Mouse (Mus musculus) cerebellum, postnatal 4 days (tissue): ENCODE data around the gene Ntan1.
A peak's percentile ranks its signal among the peaks of the same experiment; 100 is the strongest.
"Not testable (repeated sequence)": the region's sequence is repeated elsewhere in the genome, so short reads cannot be mapped to it uniquely, and the experiment has no call there.

Source experiments
- DNase-seq, 2 experiments: peaks; one replicate each; pipeline ENCODE4 v3.0.0; 2022; ENCODE audit warnings: low spot score in 2 of 2, mixed read lengths in 1 of 2

Gene Ntan1

DNA sequence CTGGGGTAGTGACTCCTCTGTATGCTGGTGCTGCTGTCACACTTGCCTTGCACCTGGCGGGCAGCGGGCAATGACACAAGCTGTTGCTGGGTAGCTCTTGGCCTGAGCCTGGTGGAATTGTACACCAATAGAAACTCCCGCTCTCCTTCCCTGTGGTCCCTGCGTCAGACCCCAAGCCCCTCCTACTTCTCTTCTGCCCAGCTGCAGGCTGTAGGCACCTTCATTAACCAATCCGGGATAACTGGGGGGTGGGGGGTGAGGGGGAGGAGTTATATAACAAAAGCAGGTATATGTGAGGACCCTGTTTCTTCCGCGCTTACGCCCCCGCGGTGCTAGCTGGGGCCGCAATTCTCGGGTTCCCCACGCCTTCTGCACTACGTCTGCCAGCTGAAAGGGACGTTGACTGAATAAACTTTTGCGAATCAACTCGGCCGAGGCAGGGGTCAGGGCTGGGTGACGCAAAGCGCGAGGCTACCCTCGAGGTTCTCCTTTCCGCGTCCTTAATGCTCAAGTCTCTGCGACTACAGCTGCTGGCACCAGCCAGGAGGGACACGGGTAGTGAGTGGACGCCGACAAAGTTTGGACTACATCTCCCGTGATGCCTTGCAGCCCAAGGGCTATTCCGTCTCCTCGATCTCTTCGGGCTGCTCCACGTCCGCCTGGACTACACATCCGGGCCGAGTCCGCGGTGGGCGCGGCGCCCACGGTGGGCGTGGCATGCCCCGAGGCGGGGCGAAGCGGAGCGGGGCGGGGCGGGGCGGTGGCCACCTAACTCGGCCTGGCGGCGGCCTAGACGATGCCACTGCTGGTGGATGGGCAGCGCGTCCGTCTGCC is at the start of gene Ntan1:
Gene Ntan1, plus strand, starts transcription at position 286 of the 834 bp plus-strand sequence.
- peak; percentile 90 to 98 for DNase-seq

- not testable (repeated sequence) for DNase-seq
Measured at GRCm38 (mm10) chr16:13771603-13772002, 47.0 kb upstream of the Ntan1 start.

GRCm38 (mm10) chr16:13772051-13772450 is 46.6 kb upstream of the Ntan1 start:
- not testable (repeated sequence) for DNase-seq

GRCm38 (mm10) chr16:13774011-13774410 is 44.6 kb upstream of the Ntan1 start:
- not testable (repeated sequence) for DNase-seq

DNA sequence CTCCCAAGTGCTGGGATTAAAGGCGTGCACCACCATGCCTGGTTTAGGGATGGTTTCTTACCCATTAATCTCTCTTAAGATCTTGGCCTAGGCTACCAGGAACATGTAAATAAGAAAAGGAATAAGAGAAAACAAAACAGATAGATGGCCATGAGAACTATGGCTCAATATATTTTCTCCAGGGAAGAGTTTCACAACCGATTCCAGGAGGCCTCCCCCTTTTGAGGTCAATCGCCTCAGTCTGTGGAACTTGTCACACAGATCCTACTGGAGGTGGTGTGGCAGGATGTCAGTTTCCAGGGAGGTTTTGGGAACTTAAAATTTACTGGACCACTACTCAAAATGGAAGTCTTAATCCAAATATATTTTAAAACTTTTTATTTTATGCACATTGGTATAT is 44.0 kb upstream of the Ntan1 start:
- not testable (repeated sequence) for DNase-seq

DNA sequence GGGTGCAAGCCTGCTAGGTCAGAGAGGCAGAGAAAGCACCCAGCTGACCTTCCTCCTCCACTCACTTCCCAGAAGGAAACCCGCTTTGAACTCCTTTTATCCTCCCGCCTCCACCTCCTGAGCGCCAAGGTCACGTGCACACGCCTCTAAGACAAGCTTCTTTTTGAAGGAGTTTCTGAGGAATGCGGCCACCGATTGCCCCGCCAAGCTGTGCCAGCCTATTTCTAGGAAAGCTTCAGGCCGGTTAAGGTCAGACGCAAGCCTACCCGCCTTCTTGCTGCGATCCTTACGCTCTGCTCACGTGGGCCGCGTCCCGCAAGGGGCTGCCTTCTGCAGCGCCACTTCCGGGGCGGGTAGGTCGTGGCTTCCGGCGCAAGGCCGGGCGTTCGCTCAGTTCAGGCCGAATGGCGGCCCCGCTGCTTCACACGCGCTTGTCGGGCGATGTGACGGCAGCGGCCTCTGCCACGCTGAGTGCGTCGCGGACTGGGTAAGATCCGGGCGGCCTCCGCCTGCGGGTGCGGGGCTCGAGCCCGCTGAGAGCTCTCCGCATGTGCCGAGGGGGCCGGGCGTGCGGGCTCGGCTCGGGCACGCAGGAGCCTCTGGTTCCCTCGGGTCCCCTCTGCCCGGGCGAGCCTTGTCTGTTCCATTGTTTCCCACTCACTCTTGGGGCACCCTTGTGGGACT is 38.1 kb upstream of the Ntan1 start, which contains the start of gene Rrn3:
Gene Rrn3, plus strand, starts transcription at position 356 of the 684 bp plus-strand sequence.
- DNase-seq, result peak; percentile 65 to 85

DNA sequence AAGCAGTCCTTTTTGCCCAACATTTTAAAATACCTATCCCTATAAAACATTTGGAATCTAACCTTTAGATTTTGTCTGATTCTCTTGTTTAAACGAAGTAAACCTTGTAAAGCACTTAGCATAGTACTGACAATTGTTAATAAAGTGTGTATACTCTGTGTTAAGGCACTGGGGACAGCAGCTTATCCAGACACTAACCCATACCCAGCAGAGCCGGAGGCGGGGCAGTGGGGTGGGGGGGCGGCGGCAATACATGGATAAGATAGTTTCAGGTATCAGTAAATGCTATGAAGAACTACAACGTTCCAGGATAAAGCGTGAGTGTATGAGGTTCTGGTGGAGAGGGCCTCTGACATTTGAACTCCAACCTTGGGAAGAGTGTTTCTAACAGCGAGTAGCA is 37.4 kb upstream of the Ntan1 start:
- no peak for DNase-seq

DNA sequence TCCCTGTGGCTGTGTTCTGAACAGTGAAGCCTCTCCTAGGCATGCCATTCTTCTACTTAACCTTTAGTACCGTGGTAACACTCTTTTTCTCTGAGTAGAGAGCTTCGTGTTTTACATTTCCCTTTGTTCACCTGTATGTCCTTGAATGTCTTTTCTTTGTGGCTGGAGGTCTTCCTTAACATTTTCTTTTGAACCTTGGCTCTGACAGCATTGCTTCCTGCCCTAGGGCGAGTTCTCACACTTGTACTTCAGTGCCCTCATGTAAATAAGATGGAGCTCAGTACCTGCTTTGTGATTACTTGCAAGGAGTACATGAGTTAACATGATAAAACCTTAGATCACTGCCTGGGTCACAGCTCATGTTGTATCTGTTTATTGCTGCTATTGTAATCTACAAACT is 32.7 kb upstream of the Ntan1 start:
- no peak for DNase-seq

DNA sequence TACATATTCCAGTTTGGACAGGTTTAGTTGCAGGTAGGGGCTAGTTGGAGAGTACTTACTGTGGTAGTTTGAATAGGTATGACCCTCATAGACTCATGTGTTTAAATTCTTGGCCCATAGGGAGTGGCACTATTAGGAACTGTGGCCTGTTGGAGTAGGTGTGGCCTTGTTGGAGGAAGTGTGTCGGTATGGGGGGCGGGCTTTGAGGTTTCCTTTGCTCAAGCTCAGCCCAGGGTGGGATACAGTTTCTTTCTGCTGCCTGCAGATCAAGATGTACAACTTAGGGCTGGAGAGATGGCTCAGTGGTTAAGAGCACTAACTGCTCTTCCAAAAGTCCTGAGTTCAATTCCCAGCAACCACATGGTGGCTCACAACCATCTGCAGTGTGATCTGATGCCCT is 25.2 kb upstream of the Ntan1 start:
- DNase-seq, result not testable (repeated sequence)

DNA sequence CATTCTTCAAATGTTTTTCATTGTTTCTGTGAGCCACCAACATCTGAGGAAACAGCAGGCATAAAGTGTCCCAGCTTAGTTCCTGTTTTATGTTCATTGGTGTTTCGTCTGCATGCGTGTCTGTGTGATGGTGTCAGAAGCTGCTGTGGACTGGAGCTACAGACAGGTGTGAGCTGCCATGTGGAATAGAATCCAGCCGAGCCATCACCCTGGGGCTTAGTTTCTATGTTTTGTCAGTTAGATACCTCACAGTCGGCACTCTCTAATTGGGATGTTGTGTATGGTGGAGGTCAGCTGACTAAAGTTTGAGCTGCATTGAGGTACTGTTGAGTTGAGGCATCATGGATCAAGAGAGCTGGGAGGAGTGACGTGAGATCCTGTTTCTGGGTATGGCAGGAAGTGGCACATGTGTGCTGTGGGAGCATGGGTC is 21.9 kb upstream of the Ntan1 start:
- no peak for DNase-seq

- no peak for DNase-seq
Measured at GRCm38 (mm10) chr16:13801231-13801630, 17.4 kb upstream of the Ntan1 start.

GRCm38 (mm10) chr16:13804666-13805065 is 14.0 kb upstream of the Ntan1 start:
- DNase-seq, result no peak

GRCm38 (mm10) chr16:13807616-13808015 is 11.0 kb upstream of the Ntan1 start:
- no peak for DNase-seq

DNA sequence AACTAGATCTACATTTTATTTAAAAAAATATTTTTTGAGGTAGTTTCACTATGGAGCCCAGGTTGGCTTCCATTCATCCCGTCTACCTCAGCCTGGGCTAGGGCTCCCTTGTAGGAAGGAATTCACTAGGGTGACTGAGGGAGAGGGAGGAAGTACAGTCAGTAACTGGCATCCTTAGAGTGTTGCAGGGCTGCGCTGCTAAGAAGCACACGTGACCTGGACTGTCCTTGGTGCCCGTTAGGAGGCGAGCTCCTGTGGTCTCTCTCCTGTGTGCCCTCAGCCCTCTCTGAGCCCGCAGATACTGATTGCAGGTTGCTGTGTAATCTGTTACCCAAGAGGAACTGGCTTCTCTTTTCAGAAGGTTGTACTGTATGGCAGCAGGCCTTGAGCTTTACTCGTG is 10.2 kb upstream of the Ntan1 start:
- DNase-seq, result no peak

GRCm38 (mm10) chr16:13812152-13812551 is 6.5 kb upstream of the Ntan1 start:
- no peak for DNase-seq

DNA sequence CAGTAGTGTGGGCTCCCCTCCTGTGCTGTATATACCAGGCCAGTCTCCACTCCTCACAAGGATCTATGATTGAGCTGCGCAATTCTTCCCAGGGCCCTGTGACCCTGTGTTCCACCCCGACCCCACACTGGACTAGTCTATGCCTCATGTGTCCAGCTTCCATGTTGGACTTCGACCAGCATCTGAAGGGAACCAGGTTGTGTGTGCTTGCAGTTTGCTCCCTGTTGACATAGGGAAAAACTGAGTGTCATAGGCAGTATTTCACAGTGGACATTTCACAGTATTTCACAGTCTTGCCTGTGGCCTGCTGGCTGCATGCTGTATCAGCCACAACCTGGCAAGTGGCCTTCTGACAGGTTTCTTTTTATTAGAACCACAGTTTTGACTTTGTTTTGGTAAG is 5.4 kb upstream of the Ntan1 start:
- no peak for DNase-seq

DNA sequence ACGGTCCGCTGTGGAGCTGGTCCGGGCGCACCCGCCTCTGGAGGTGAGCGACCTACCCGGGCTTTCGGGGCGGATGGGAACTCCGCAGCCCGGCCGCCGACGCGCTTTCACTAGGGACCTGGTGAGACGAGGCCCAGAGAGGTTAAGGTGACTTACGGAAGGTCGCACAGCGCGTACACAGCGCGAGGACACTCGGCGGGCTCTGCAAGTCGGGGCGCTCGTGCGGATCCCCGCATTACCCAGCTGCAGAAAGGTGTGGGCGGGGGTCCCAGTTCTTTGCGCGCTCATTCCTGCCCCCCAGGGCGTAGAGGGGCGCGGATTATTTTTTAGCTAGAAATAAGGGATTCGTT is 724 bp downstream of the Ntan1 start:
- DNase-seq, result peak in 1 of 2 experiments; percentile 23

DNA sequence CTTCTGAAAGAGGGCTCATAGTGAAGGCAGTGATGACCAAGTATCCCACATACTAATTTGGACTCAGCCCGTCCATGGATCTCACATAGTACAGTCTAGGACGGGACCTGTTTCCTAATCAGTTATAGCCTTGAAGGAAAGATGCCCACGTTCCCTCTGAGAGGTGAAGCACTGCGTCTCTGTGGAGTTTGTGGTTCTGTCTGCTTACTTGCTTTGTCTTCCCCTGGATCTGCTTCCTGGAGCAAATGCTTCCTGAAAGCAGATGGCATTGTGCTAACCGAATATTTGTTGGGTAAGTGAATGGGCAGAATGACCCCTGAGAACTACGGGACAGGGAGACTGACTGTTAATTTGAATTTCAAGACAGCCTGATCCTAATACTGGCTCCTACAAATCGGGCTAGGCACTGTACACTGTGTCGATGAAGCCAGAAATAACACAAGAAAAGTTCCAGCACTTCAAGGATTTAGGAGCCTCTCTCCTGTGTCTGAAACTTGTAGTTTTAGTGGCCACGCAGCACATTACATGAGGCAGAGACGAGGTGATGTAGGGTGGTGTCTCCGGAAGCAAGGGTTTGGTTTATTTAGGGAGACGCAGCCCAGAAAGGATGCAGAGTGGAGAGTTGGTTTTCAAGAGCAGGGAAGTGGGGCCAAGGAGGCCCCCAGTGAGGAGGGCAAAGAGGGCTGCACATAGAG is 1.3 kb downstream of the Ntan1 start:
- DNase-seq, result no peak

GRCm38 (mm10) chr16:13820771-13821170 is 2.1 kb downstream of the Ntan1 start:
- DNase-seq, result no peak

DNA sequence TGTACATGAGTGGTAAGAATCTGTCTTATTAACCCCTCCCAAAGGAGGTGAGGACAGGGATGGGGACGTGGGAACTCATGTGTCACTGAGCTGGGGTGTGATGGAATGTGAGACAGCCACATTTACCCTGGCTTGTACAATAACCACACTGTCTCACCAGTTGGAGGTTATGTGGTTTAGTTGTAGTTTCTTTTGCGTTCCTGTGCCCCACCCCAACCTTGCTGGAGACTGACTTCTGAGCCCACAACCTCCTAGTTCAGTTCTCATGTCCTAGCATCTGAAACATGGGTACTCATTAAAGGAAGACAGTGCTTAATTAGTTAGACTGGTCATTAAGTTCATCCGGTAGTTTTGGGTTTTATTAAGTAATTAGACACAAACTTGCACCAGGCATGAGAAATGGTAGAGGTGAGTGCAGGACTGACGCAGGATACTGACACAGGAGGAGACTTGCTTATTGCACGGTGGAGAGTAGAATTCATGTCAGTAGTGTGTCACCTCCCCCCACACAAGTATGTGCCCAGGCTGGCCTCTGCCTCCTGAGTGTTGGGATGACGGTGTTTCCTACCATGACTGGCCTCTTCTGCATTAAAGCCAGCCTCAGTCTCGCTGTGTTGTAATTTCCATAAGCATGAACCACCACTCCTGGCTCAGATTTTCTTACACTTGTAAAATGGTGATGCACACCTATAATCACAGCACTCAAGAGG is 7.3 kb downstream of the Ntan1 start:
- no peak for DNase-seq

DNA sequence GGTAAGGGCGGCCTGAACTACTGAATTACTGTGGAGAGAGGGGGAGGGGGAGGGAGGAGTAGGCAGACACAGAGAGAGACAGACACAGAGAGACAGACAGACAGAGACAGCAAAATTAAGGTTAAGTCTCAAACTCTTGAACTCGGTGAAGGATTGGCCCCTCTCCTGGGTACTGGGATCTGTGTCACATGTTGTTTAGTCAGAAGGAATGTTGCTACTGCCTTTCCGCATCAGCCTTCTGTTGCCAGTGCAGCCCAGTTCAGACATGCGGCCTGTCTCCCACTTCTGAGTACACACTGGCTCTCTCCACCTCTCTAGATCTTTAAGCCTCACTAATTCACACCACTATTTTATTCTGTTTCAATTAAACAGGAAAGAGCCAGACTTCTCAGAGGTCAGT is 7.9 kb downstream of the Ntan1 start:
- no peak for DNase-seq

GRCm38 (mm10) chr16:13830444-13830843 is 11.8 kb downstream of the Ntan1 start:
- no peak for DNase-seq
